Mouse (Mus musculus): ENCODE measurements around the gene Pnpla2. TPM values are rescaled to one million over a fixed set of nuclear protein-coding genes. Genes with fewer than 3 reads are reported as not detected.

Gene Pnpla2
- 6.6 TPM for polyA plus RNA-seq (2014; fragmentation: Illumina TruSeq; extraction: RNeasy Lipid Tissue Mini Kit (QIAGEN cat#74804); ENCODE audit: low read depth, low replicate concordance)

DNA sequence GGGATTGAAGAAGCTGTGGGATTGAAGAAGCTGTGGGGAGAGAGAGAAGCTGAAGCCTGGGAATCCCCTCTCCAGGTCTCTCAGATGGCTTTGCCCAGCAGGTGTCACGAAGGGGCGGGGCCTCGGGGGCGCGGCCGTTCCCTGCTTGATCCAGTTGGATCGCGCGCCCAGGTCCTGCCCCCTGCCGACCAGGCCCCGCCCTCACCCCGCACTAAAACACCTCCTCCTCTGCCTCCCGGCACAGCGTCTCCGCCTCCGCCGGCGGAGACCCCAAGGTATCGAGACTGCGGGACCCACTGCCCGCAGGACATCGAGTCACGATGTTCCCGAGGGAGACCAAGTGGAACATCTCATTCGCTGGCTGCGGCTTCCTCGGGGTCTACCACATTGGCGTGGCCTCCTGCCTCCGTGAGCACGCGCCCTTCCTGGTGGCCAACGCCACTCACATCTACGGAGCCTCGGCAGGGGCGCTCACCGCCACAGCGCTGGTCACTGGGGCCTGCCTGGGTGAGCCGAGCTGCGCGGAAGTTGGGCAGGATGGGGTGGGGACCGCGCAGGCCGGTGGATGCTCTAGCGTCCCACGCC, at the start of gene Pnpla2:
TSS of gene Pnpla2 (plus strand) at position 232 of the 585 bp plus-strand sequence.

DNA sequence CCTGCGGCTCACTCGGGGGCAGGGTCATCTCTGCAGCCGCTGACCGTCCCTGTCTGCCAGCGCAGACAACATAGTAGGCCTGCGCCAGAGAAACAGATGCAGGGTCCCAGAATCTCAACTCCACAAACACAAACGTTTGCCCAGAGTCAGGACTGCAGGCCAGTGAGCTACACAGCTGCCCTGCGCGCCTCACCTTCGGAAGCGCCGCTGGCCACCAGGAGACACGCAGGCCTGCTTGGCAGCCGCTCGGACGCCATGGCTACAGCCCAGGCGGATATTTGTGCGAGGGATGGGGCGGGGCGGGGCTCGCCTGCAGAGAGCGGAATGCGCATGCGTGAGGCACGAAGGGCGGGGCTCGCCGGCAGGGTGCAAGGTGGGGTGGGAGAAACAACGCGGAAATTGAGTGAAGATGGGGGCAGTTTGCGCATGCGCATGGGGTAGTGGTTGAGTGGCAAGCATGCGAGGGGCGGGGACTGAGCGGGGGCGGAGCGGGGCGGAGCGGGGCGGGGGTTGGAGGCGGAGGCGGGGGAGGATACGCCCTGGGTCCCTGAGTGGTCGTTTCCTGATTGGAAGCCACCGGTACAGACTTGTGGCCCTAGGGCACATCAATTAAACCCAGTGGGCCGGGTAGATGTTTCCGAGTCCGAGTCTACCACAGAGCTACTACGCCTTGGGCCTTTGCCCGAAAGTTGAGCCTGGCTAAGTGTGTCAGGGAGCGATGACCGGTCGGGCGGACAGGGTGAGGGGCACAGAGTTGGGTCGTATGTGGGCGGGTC, 41.0 kb upstream of the Pnpla2 start, which contains the start of gene Gatd1:
TSS of gene Gatd1 (minus strand) at position 328 of the 776 bp plus-strand sequence.

DNA sequence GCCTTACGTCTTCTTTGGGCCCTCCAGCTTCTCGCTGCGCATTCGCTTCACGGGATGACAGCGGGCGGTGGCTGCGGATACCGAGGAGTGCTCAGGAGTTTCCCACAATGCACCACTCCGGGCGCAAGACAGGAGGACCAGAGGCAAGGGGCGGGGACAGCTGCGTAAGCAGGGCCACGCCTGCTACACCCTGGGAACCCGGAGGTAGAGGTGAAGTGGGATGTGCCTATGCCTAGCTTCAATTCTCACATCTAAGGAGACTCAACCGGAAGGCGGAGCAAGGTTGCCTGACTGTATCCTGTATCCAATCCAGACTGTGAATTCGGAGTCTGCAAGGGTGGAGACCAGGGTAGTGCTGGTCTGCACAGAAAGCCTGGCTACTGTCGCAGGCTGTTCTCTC, 25.7 kb upstream of the Pnpla2 start, which contains the start of gene Cend1:
TSS of gene Cend1 (minus strand) at position 182 of the 400 bp plus-strand sequence.

DNA sequence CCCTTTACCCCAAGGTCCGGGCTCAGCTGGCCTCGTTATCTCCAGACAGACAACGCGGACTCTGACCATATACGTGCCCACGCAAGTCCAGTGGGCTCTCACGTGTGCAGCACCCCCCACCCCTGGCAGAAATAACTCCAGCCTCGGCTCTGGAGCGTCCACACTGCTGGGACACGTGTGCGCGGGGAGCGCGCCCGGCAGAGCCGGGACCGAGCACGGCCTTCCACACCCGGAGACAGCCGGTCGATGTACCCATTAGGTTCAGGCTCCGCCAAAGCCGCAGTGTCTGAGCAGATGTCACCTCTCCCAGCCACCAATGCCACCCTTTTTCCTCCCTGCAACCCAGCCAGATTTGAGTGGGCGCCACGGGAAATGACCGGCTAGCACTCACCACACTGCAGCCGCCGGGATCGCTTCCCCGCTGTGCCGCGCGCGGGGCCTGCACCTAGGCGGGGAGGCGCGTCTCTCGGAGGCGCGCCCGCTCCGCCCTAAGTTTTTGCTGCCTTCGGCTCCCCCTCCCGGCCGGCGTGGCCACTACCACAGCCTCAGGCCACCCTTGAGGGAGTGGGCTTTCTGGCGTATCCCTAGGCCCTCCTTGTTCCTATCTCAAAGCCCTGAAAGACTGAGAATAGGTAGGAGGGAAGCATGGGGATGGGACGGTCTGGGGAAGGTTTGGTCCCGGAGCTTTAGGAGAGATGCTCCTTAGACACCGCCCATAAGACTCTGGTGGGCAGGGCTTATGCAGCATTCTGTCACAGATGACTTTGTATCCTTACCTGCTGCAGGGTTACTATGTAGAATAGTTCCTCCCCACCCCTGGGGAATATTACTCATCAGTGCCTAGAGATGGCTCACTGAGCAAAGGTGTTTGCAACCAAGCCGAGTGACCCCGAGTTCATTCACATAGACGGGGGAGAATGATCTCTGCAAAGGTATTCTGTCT, 17.5 kb upstream of the Pnpla2 start, which contains the start of gene Slc25a22:
TSS of gene Slc25a22 (minus strand) at position 715 of the 943 bp plus-strand sequence.

DNA sequence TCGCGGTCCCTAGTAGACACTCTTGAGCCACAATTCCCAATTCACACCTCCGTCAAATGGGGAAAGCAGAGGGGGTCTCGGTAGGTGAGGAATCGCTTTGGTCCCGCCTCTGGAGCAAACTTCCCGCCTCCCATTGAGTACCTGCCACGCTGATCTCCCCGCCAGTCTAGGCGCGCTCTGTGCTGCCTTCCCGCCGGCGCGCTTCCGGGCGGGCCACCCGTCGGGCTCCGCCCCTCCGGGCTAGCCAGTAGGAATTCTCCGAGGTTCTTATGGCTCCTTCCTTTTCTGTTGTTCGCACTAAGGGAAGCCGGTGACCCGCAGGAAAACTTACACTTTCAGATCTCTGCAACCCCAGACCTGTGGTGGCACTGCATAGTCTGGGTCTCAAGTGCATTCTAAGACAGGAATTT, 11.2 kb upstream of the Pnpla2 start, which contains the start of gene Pidd1:
TSS of gene Pidd1 (minus strand) at position 198 of the 410 bp plus-strand sequence.

DNA sequence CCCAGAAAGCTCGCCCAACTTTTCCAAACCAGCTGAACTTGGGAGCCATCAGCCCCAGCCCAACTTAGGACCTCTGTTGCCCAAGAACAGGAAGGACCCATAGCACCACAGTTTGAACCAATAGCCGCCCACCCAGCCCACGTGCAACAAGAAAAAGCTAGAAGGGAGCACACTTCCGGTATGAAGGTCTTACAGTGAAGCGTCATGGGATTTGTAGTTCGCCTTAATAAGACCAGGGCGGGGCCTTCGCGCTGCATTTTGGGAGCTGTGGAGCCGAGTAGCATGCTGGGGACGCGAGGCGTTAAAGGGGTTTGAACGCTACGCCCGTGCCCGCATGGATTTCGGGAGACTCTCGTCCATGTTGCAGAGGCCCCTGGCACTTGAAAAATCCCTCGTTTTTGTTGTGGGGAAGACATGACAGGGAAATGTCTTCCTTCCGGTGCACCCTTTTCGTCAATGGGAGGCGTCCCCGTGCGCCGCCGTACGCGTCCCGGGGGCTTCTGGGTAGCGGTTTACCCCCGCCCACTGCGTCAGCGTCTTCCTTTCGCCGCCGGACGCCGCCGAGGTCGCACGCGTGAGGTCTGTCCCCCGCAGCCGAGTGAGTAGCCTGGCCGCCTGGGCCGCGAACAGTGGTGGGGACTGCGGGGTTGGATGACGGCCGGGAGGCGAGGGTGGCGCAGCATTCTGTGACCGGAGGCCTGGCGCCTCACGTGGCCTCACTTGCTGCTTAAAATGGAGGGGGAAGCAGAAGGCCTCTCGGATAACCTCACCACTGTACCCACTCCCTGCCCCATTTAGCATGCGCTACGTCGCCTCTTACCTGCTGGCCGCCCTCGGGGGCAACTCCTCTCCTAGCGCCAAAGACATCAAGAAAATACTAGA, 7.6 kb upstream of the Pnpla2 start, which contains the start of gene Rplp2:
TSS of gene Rplp2 (plus strand) at position 261 of the 882 bp plus-strand sequence.

DNA sequence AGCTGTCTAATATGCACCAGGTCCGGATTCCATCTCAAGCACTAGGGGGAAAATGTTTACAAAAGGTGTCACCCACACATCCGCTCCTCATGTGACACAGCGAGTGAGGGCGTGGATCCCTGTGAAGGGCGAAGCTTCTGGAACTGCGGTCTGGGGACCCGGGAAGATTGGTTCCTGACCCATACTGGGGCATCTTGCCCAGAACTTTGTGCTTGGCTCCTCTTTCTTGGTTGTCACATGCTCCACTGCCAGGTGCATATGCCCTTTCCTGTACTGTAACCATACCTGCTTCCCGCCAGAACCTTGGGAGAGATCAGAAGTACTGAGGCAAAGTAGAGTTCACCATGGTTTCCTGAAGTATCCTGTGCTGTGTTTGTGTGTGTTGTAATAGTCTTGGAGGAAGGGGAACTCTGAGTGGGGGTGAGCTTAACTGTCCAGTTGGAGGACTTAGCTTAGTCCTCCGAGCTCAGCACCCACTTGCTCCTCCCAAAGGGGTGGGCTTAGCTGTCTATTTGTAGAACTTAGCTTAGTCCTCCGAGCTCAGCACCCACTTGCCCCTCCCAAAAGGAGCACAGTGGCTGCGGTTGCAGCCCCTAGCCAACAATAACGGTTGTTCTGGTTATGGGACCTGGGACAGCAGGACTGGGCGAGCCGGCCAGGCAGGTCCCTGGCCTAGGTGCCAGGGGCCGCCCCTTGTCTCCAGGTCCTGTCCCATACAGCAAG, 5.6 kb downstream of the Pnpla2 start, which contains the start of gene Cracr2b:
TSS of gene Cracr2b (plus strand) at position 704 of the 723 bp plus-strand sequence.

DNA sequence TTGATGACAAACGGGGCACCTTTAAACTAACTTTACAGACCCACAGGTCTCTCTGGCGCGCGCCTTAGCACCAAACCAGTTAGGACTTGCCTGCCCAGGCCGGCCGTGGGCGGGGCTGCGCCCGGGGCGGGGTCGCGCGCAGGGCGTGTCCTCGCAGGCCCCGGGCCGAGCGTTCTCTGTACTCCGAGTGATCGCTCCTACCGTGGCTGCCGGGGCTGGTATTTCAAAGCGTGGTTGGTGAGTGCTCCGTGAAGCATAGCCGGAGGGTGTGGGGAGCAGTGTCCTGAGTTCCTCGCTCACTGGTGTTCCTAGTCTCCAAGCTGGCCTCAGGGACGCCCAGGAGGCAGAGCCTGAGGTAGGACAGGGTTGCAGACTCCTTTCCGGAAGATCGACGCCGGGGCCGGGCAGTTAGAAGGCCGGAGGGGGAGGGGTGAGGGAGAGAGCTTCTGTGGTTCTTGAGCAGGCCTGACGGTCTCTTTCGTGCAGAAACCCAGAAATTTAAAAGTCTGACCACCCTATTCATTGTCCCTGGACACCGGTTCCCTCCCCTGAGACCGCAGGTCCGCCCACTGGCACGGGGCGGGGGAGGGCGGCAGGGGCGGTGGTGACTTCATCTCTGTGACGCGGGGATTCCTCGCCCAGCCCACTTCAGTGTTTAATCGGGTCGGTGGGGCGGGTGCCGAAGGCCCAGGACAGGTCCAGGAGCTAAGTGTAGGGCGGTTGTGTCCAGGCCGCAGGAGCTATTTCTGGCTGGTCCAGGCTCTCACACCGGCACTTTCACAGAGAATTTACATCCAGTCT, 12.4 kb downstream of the Pnpla2 start, which contains the start of gene Cd151:
TSS of gene Cd151 (plus strand) at position 163 of the 801 bp plus-strand sequence.

DNA sequence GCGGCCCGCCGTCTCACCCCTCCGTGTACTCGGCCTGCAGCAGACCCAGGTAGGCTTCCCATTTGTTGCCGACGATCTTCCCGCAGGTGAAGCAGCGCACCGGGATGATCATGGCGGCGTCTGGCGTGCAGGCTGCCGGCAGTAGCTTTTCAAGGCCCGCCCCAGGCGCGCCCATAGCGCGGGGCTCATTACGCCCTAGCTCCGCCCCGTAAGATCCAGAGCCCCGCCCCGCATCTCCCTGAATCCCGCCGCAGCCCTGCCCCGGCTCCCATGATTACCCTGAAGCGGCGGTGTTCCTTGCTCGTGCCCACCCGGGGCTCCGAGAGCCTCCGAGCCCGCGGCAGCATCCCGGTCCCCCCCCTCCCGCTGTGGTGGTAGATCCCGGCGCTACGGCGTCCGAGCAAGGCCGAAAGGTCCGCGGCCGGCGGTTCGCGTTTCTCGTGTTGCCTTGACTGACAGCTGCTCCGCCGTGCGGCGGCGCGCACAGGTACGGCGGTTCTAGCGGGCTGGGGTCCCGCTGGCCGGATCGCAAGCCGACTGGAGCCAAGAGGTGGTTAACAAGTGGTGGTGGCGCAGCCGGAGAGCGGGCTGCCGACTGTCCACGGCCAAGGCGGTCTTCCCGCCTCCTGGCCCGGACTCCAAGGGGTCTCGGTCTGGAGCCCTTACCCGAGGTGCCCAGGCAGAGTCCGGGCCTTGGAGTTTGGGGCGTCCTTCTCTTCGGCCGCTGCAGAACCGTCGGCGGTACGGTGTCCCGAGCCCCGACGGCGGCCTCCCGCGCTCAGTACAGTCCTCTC, 20.2 kb downstream of the Pnpla2 start, which contains the start of the genes Polr2l and Tspan4:
TSS of gene Polr2l (minus strand) at position 122 of the 794 bp plus-strand sequence.
TSS of gene Tspan4 (plus strand) at position 230 of the 794 bp plus-strand sequence.

Other genes with a start within 250 kb of the Pnpla2 start
- gene Lmntd2, start 241.1 kb upstream of the Pnpla2 start, polyA plus RNA-seq (2014; fragmentation: Illumina TruSeq; extraction: RNeasy Lipid Tissue Mini Kit (QIAGEN cat#74804); ENCODE audit: low read depth, low replicate concordance) = 0.37 TPM
- gene Rassf7, start 239.3 kb upstream of the Pnpla2 start, polyA plus RNA-seq (2014; fragmentation: Illumina TruSeq; extraction: RNeasy Lipid Tissue Mini Kit (QIAGEN cat#74804); ENCODE audit: low read depth, low replicate concordance) = 3.6 TPM
- 6.0 TPM for gene Phrf1, start 226.4 kb upstream of the Pnpla2 start, polyA plus RNA-seq (2014; fragmentation: Illumina TruSeq; extraction: RNeasy Lipid Tissue Mini Kit (QIAGEN cat#74804); ENCODE audit: low read depth, low replicate concordance)
- gene Irf7, start 188.7 kb upstream of the Pnpla2 start, polyA plus RNA-seq (2014; fragmentation: Illumina TruSeq; extraction: RNeasy Lipid Tissue Mini Kit (QIAGEN cat#74804); ENCODE audit: low read depth, low replicate concordance) = 32.2 TPM
- gene Cdhr5, start 178.4 kb upstream of the Pnpla2 start, polyA plus RNA-seq (2014; fragmentation: Illumina TruSeq; extraction: RNeasy Lipid Tissue Mini Kit (QIAGEN cat#74804); ENCODE audit: low read depth, low replicate concordance) = 14.3 TPM
- gene Sct, start 176.1 kb upstream of the Pnpla2 start, polyA plus RNA-seq (2014; fragmentation: Illumina TruSeq; extraction: RNeasy Lipid Tissue Mini Kit (QIAGEN cat#74804); ENCODE audit: low read depth, low replicate concordance) = not detected
- gene Drd4, start 163.2 kb upstream of the Pnpla2 start, polyA plus RNA-seq (2014; fragmentation: Illumina TruSeq; extraction: RNeasy Lipid Tissue Mini Kit (QIAGEN cat#74804); ENCODE audit: low read depth, low replicate concordance) = not detected
- gene Deaf1, start 127.5 kb upstream of the Pnpla2 start, polyA plus RNA-seq (2014; fragmentation: Illumina TruSeq; extraction: RNeasy Lipid Tissue Mini Kit (QIAGEN cat#74804); ENCODE audit: low read depth, low replicate concordance) = 1.4 TPM
- 10.1 TPM for gene Tmem80, start 127.5 kb upstream of the Pnpla2 start, polyA plus RNA-seq (2014; fragmentation: Illumina TruSeq; extraction: RNeasy Lipid Tissue Mini Kit (QIAGEN cat#74804); ENCODE audit: low read depth, low replicate concordance)
- 9.6 TPM for gene Eps8l2, start 116.3 kb upstream of the Pnpla2 start, polyA plus RNA-seq (2014; fragmentation: Illumina TruSeq; extraction: RNeasy Lipid Tissue Mini Kit (QIAGEN cat#74804); ENCODE audit: low read depth, low replicate concordance)
- 13.5 TPM for gene Taldo1, start 63.0 kb upstream of the Pnpla2 start, polyA plus RNA-seq (2014; fragmentation: Illumina TruSeq; extraction: RNeasy Lipid Tissue Mini Kit (QIAGEN cat#74804); ENCODE audit: low read depth, low replicate concordance)
- 6.2 TPM for gene Gatd1, start 41.1 kb upstream of the Pnpla2 start, polyA plus RNA-seq (2014; fragmentation: Illumina TruSeq; extraction: RNeasy Lipid Tissue Mini Kit (QIAGEN cat#74804); ENCODE audit: low read depth, low replicate concordance)
- gene Cend1, start 25.7 kb upstream of the Pnpla2 start, polyA plus RNA-seq (2014; fragmentation: Illumina TruSeq; extraction: RNeasy Lipid Tissue Mini Kit (QIAGEN cat#74804); ENCODE audit: low read depth, low replicate concordance) = not detected
- 9.5 TPM for gene Slc25a22, start 17.3 kb upstream of the Pnpla2 start, polyA plus RNA-seq (2014; fragmentation: Illumina TruSeq; extraction: RNeasy Lipid Tissue Mini Kit (QIAGEN cat#74804); ENCODE audit: low read depth, low replicate concordance)
- 0.11 TPM for gene Pidd1, start 11.2 kb upstream of the Pnpla2 start, polyA plus RNA-seq (2014; fragmentation: Illumina TruSeq; extraction: RNeasy Lipid Tissue Mini Kit (QIAGEN cat#74804); ENCODE audit: low read depth, low replicate concordance)
- 11.4 TPM for gene Rplp2, start 7.8 kb upstream of the Pnpla2 start, polyA plus RNA-seq (2014; fragmentation: Illumina TruSeq; extraction: RNeasy Lipid Tissue Mini Kit (QIAGEN cat#74804); ENCODE audit: low read depth, low replicate concordance)
- not detected for gene Cracr2b, start 5.9 kb downstream of the Pnpla2 start, polyA plus RNA-seq (2014; fragmentation: Illumina TruSeq; extraction: RNeasy Lipid Tissue Mini Kit (QIAGEN cat#74804); ENCODE audit: low read depth, low replicate concordance)
- 10.0 TPM for gene Cd151, start 12.2 kb downstream of the Pnpla2 start, polyA plus RNA-seq (2014; fragmentation: Illumina TruSeq; extraction: RNeasy Lipid Tissue Mini Kit (QIAGEN cat#74804); ENCODE audit: low read depth, low replicate concordance)
- 2.3 TPM for gene Polr2l, start 19.9 kb downstream of the Pnpla2 start, polyA plus RNA-seq (2014; fragmentation: Illumina TruSeq; extraction: RNeasy Lipid Tissue Mini Kit (QIAGEN cat#74804); ENCODE audit: low read depth, low replicate concordance)
- gene Tspan4, start 20.0 kb downstream of the Pnpla2 start, polyA plus RNA-seq (2014; fragmentation: Illumina TruSeq; extraction: RNeasy Lipid Tissue Mini Kit (QIAGEN cat#74804); ENCODE audit: low read depth, low replicate concordance) = 5.4 TPM
- gene Chid1, start 84.7 kb downstream of the Pnpla2 start, polyA plus RNA-seq (2014; fragmentation: Illumina TruSeq; extraction: RNeasy Lipid Tissue Mini Kit (QIAGEN cat#74804); ENCODE audit: low read depth, low replicate concordance) = 8.9 TPM
- 40.8 TPM for gene Ap2a2, start 107.0 kb downstream of the Pnpla2 start, polyA plus RNA-seq (2014; fragmentation: Illumina TruSeq; extraction: RNeasy Lipid Tissue Mini Kit (QIAGEN cat#74804); ENCODE audit: low read depth, low replicate concordance)
- gene Muc6, start 200.1 kb downstream of the Pnpla2 start, polyA plus RNA-seq (2014; fragmentation: Illumina TruSeq; extraction: RNeasy Lipid Tissue Mini Kit (QIAGEN cat#74804); ENCODE audit: low read depth, low replicate concordance) = not detected
- not detected for gene Muc2, start 235.1 kb downstream of the Pnpla2 start, polyA plus RNA-seq (2014; fragmentation: Illumina TruSeq; extraction: RNeasy Lipid Tissue Mini Kit (QIAGEN cat#74804); ENCODE audit: low read depth, low replicate concordance)